Mouse (Mus musculus) cerebellum, adult 9-10 months (tissue): ENCODE measurements around the gene Zfp597.

ENCODE experiments used
- DNase-seq: peaks from one replicate; pipeline ENCODE4 v3.0.0; 2022

Gene Zfp597

DNA sequence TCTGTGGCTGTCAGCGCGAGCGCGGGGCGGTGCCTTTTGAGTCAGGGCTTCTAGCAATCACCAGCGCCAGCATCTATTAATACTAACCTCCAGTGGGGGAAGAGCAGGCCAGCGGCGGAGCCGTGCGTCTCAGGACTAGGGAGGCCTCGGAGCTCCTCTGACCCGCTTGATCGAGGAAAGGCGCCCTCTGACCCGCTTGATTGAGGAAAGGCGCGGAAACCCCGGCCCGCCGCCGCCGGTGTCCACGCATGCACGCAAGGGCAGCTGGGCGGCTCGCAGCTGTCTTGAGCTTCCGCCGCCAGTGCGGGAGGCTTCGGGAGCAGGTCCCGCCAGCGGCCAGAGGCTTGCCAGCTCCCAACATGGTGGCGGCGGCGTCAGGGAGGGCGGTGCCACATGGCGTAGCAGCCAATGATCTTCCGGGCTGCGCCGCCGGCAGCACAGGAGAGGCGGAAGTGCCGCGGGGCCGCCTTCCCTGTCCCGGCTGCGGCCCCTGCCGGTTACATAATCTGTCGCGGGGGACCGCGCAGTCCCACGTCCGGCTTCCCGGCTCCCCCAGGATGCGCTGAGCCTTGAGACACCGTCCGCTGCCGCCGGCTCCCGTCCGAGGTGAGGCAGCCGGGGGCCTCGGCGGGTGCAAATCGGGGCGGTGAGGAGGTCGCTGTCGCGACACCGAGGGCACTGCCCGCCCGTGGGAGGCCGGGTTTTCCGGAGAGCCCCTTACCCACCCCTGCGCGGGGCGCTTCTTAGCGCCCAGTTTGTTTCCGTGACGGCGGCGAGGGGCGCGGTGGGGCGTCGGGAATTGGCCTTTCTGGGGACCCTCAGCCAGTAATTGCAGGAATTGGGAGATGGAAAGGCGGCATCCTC lies at the start of gene Zfp597, which contains the start of gene Gm20695:
TSS of gene Zfp597 (minus strand) at position 361 of the 864 bp plus-strand sequence.
TSS of gene Gm20695 (plus strand) at position 448 of the 864 bp plus-strand sequence.
- DNase-seq: peak; percentile 91

DNA sequence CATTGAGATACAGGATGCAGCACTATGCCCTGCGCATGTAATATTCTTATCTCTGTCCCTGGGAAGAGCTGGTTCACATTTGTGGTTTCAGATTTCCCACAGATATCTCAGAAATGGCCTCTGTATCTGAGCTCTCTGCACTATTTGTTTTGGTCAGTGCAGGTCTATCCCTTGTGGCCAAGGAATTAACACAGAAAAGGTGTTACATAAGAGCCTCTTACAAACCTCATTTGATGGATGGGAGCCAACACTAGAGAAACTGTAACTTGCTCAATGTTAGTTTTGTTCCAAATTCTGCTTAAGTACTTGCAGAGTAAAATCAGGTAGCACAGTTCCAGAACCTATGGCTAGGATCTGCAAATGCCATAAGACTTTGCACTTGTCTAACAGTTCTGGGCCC lies 49.7 kb upstream of the Zfp597 start:
- DNase-seq: no peak

DNA sequence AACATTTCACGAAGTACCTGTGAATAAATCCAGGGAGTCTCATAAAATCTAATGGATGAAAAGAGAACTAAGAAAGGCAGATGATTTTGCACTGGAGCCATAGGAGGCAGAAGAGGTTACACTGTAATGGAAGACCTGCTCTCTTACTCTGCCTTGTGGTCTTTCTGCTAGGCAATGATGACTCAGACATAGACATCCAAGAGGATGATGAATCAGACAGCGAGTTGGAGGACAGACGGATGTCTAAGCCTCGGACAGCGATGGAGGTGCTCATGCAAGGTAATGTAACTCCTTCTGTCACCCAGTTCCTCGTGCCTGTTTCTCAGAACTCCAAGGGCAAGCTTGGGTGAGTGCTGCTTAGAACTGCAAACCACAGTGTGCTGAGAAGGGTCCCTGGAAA lies 49.2 kb upstream of the Zfp597 start:
- no peak for DNase-seq

DNA sequence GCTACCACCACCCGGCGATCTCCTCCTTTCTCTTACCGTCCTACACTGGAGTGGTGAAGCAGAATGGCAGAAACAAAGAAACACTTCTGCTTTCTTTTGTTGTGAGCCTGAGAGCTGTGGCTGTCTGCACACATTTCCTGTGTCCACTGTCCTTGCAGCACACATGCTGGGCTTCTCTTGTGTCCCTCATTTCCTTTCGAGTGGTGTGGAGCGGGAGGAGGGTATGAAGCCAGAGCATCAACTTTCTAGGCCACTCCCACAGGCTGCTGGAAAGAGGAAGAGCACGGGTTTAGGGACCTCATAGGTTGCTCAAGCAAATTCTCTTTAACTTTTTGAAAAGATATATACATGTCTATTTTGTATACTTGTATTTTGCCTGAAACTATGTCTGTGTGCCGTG lies 44.8 kb upstream of the Zfp597 start:
- no peak for DNase-seq

DNA sequence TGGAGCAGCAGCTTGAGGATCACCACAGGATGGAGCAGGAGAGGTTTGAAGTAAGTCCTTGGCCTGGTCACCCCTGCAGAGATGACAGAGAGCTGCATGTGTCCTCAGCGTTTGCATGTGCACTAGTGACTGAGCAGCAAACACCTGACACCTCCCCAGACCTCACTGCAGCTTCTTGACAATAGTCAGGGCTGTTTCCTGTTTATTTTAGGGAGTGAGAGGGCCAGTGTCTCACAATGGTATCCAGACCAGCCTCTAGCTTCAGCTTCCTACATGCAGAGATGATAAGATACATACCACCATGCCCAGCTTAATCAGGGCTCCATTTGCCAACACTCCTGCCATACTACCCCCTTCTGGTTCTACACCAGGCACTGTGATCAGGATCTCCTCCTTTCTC lies 44.2 kb upstream of the Zfp597 start:
- DNase-seq: no peak

DNA sequence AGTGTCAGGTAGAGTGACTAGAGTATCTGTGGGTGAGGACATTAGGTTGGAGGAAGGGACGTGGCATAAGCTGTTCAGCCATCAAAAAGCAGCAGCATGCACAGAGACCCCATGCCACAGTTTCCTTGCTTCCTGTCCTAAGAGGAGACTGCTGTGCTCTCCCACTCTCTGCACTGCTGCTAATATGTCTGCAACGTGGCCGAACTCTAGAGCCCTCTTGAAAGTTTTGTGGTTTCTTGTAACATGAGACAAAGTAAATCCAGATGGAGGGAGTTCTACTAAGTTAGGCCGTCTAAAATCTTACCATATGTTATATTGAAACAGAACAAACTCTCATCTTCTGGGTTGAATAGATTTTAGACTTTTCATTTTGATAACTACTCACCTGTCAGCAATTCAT lies 39.6 kb upstream of the Zfp597 start:
- no peak for DNase-seq

DNA sequence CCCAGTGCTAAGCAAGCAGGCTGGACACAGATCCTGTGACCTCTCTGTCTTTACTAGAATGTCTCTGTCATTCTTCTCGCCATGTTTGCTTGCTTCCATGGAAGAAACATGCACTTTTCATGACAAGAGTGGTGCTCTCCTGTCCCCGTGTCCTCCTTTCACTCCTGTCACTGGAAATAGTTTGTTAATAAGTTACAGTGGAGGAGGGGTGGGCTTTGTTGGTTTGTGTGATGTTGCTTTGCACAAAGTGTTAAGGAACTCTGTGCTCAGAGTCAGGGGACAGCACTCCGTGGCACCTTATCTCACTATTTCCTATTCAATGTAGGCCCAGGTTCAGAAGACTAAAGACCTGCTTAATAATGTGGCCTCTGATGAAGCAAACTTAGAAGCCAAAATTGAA lies 39.2 kb upstream of the Zfp597 start:
- DNase-seq: no peak

DNA sequence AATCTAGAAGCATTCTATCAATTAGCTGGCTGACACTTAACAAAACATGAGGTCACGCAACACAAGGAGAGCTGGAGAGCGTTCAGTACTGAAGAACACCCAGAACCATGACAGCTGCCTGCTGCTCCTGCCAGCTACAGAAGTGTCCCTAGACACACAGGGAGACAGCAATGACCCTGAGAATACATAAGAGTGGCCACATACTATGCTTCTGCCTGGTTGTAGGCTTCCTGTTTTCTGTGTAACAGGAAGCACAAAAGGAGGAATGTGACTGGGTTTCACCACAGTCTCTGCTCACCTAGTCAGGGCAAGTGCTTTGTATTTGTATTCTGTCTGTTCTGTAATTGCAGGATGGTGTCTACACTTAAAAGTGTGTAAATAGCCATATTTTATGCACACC lies 36.4 kb upstream of the Zfp597 start:
- no peak for DNase-seq

DNA sequence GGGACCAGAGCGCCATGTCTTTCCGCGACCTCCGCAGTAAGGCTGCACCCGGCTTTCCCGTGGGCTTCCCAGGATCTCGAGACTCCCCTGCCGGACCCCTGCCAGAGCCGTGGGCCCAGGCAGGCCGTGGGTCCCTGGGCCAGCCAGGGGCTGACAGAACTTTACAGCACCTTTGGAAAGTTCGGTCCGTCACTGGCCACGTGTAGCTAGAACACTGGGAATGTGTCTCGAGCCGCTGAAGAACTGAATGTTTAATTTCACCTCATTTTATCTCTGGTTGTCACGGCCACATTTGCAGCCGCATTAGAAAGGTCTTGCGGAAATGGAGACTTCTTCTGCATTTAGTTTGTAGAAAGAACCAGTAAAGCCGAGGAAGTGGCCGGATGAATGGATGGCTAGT lies 24.8 kb upstream of the Zfp597 start:
- no peak for DNase-seq

DNA sequence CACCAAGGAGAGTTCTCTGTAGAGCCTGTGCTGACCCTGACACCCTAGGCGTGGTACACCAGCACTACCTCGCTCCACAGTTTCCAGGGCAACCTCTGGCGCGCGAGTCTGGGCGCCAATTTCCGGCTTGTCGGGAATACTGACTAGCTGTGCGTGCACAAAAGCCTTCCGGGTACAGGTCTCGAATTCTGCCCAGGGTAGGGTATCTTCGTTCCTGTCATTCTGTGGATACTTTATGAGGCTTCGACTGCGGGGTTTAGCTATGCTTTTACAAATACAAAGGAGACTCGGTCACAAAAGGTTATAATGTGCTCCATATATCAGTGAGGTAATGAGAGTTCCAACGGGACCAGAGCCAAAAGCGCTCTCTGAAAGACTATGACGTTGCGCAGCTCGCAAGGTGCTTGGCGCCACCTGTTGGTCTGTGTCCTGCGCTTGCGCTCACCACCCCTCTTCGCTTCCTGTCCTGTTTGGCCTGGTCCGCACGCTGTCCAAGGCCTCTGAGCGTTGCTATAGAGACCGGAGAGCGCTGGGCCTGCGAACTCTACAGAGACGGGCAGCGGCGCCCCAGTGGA lies 24.3 kb upstream of the Zfp597 start, which contains the start of the genes 1700037C18Rik and Cluap1:
TSS of gene 1700037C18Rik (minus strand) at position 153 of the 575 bp plus-strand sequence.
TSS of gene Cluap1 (plus strand) at position 265 of the 575 bp plus-strand sequence.
- DNase-seq: peak; percentile 96

DNA sequence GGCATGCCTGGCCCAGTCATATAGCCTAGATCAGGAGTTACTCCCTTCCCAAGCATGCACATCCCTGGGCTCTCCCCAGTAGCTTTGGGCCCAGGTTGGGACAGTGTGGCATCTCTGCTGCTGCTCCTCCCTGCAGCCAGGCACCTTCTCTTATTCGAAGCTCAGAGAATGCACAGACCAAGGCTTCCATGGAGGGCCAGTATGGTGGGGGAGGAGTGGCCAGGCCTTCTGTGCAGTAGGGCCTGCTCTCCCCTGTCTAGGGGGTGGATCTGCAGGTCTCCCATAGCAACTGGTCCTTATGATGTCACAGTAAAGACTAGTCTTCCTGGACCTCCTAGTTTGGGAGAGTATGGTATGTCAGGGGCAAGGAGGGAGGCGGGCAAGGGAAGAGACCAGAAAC lies 23.1 kb upstream of the Zfp597 start:
- DNase-seq: no peak

DNA sequence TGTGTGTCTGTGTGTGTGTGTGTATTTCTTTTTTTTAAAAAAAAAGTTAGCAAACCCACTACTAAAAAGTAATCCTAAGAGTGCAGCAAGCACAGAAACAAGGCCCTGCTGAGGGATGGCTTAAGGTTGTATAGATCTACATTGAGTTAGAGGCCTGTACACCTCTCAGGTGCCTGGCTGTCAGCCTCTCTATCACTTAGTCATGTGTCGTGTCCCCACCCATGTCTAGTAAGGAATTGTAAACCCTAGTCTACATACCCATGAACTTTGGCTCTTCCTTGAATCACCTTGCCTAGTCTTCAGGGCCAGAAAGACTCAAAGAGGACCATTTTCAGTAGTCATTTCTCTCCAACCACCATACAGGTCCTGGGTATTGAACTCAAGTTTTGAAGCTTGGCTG lies 12.2 kb upstream of the Zfp597 start:
- DNase-seq: no peak

DNA sequence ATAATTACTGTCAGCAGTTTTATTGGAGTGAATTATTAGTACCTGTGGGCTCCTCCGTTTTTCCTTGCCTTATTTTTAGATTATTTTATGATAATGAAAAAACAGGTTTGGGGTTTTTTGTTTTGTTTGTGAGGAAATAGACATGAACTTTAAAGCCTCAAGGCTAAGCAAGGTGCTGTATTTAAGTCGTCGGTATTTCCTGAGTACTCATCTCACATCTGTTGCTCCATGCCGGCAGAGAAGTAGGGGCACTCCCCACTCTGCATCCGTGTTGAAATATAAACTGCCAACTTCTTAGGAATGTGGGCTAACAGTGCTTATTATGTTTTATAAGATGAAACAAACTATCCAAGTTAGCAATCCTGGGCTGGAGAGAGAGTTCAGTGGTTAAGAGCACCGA lies 11.7 kb upstream of the Zfp597 start:
- DNase-seq: no peak

DNA sequence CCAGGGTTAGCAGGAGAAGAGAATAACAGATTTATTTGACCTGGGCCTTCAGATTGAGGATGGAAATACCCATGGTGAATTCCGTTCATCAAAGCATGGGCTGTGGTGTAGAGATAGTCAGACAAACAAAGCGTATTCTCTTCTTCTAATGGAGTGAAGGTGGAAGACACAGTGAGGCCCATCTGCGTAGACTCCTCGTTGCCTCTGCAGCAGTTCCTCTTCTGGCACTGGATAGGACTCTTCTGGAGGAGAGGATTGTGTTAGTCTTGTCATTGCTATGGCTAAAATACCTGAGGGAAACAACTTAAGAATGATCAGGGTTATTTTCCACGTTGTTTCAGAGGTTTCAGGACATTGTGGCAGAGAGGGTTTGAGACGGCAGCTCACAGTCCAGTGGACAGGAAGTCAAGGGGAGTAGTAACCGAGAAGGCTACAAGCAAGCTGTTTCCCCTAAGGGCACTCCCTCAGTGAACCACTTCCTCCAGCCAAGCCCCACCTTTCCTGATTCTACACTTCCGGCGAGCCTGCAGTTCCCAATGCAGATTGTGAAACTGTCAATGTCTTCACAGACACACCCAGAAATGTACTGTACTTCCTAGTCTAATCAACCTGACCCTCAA lies 10.9 kb upstream of the Zfp597 start:
- DNase-seq: no peak

DNA sequence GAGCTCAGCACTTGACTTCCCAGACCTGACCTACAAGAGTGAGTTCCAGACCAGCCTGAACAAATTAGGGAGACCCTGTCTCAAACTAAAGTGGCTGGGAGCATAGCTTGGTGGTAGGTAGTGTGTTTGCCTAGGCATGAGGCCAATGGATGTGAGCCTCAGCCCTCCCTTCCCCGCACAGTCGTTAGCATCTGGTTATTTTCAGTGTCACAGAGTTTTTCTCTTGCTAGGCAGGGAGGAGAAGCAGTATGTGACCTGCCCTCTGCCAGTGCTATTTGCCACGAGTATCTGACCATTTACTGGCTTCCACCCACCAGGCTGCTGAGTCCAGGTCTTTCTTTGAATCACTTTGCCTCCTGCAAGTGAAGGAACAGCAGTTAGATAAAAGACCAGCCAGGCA lies 9.4 kb upstream of the Zfp597 start:
- DNase-seq: no peak

DNA sequence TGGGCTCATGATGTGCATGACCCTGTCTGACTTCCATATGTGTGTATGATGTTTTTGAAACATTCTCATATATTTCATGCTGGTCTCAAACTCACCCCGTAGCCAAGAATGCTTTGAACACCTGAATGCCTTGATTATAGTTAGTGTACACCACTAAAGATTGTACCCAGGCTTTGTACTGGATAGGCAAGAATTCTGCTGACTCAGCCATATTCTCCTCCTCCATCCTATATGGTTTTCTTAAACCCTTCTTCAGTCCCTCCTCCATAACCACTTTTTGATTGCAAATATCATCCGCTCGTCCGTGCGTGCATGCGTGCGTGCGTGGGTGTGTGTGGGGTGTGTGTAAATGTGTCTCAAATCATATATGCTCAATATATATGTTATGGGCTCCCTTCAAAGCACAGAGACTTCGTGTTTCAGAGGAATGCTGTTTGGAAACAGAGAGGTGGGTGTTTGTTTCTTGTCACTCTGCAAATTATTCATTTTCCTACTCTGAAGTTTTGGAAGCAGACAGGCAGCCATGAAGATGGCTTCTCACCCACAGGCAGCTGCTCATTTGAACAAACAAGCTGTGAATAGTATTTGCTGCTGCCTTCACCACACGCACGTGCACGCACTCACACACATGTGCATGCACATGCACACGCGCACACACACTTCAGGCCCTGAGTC lies 7.4 kb upstream of the Zfp597 start:
- no peak for DNase-seq

DNA sequence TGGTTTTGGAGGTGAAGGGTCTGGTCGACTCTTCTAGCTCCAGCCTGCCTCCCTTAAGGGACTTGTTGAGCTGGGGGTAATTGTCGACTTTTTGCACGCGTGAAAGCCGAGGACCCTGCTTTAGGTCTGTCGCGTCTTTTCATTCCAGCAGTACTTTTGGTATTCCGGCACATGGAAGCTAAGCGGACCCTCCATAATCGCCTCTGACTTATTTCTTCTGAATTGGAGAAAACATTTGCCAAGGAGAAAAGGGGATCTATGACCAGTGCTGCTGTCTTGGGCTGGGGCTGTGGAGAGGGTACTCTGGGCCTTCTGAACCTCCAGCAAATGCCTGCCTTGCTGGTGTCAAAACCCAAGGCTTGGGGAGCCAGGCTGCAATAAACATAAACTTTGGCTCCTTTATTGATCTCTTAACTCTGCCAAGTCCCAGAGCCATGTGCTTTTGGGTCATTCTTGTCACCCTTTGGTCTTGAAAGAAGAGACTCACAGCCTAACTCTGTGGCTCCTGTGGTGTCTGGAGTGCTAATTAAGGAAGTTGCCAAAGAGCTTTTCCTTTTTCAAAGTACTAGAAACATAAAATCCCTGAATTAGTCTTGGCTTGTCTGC lies 807 bp upstream of the Zfp597 start:
- DNase-seq: no peak

DNA sequence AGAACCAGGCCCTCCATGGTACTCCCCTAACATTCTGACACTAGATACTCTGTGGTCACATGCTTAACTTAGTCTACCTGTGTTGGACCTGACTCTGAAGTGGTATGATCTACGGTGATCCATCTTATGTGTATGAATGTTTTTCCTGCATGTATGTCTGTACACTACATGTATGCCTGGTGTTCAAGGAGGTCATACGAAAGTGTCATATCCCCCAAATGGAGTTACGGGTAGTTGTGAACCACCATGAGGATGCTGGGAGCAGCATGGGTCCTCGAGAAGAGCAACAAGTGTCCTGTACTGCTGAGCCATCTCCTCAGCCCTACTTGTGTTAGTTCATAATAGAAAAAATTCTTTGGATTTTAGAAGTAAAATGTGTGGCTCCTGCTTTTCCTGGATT lies 8.0 kb downstream of the Zfp597 start:
- no peak for DNase-seq

DNA sequence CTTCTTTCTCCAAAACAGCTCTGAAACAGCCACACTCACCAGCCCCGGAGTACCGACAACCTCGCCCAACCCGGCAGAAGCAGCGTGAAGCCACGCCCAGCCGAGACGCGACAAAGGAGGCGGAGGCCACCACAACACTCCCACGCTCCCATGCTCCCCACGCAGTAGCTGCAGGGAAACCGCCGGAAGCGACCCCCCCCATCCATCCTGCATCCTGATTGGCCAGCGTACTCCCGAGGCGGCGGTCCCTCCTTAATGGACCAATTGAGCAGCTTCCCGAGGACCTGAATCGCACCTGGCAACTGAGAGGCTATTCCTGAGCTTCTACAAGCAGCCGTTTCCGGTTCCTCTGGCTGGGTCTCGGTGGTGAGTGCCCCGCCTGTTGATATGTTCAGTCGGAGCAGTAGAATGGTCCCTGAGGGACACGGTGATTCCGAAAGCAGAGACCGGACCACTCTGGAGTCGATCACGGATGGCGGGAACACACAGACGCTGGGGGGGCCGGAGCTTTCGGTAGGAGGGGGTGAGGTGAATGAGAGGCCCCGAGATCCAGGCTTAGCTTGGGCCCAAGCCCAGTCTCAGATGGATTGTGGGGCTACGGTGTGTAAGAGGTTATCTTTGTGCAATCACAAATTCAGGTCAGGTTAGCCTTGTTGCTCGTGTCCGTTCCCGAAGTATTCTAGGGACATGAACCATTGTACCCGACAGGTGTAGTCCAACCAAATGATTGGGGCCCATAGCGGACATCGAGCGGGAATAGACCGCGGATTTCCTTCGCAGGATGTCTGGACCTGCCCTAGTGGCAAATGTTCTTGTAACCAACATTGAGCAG lies 11.9 kb downstream of the Zfp597 start, which contains the start of gene Naa60:
TSS of gene Naa60 (plus strand) at position 160 of the 832 bp plus-strand sequence.
- DNase-seq: peak; percentile 89

DNA sequence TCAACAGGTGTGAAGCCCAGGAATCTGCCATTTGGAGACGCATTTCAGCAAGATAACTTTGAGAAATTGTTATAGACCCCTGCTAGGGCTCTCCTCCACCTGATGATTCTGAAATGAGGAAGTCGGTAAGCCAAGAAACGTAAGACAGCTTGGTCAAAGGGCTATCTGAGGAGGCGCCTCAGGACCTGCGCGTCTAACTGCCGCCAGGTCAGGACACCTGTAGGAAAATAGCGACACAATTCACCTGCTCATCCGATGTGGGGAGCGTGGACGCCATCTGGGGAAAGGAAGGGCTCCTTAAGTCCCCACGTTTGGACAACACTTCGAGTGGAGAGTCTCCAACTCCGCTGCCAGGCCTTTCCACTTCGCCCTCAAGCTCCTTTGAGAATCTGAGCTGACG lies 12.5 kb downstream of the Zfp597 start:
- no peak for DNase-seq

DNA sequence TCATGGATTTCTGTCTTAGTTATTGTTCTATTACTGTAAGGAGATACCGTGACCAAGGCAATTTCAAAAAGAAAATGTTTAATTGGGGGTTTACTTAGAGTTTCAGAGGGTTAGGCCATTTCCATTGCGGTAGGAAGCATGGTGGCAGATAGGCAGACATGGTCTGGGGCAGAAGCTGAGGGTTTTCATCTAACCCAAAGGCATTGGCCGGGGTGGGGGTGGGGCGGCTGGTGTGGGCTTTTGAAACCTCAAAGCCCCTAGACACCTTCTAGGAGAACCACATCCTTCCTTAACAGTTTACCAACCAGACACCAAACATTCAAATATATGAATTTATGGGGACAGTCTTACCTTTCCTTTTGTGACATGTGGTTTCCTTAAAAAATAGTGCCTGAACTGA lies 25.1 kb downstream of the Zfp597 start:
- DNase-seq: no peak

DNA sequence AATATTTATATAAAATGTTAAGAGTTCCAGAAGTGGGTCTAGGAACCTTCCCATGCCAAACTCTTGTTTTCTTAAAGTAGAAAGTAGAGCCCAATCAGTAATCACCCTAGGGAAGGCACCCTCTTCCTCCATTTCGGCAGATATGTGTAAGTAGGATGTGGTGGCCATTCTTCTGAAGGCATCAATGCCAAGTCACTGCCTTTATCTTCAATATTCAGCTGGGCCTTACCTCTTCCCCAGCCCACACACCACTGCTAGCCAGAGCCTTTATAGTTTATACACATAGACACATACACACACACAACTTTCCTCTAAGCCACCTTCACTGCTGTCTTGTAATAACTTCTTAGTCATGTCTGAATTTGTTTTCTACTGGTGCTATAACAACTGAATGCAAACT lies 28.6 kb downstream of the Zfp597 start:
- no peak for DNase-seq
